Mouse (Mus musculus): ENCODE measurements at regions not wholly inside any gene's neighbourhood (a gene's known extent, or its start where the extent isn't known, plus 50 kb on each side); places are given as distances from the start of the nearest gene placed in this dataset.

GRCm38 (mm10) chr4:4464130-4464700 lies 328.9 kb downstream of the Impad1 start:
- TF ChIP-seq CTCF (IDR thresholded peaks at IDR 0.05; ENCODE audit: low read depth) (no peak), EP300 (optimal IDR thresholded peaks at IDR 0.05) (no peak)

Measured in stomach, postnatal 0 days (tissue).